Mouse (Mus musculus) E14TG2a.4 (cell line): ENCODE data around the gene Zfr.

Experiments
- CTCF ChIP-seq: conservative IDR thresholded peaks from 2 replicates; pipeline ENCODE4 v1.5.1; 2014; ENCODE audit warnings: low read length
- NANOG ChIP-seq: IDR thresholded peaks from 2 replicates; pipeline ENCODE4 v1.6.1; 2014; ENCODE audit warnings: borderline replicate concordance, low read length, mixed read lengths
- POU5F1 ChIP-seq: IDR thresholded peaks from 2 replicates; pipeline ENCODE4 v1.6.1; 2014; ENCODE audit warnings: low read length, borderline replicate concordance

DNA sequence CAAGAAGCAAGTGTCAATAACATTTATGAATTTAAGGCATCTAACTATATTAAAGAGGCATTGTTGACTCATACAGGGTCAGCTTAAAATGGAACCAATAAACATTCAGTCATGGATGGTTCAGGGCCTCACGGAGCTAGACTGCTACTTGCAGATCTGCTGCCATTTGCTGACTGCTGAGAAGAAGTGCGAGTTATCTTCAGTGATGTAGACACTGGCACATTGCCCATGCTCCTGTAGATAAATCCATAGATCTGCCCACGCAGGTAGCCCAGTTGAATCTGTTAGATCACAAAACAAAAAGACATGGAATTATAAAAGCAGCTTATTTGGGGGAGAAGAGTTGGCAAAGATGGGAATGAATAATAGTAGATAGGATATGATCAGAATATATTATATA, 36.1 kb downstream of the Zfr start:
- TF ChIP-seq CTCF: no peak
- TF ChIP-seq NANOG: no peak
- TF ChIP-seq POU5F1: no peak
